Comparison of ENCODE assay signal across 9 mouse cellular contexts in the genomic region with DNA sequence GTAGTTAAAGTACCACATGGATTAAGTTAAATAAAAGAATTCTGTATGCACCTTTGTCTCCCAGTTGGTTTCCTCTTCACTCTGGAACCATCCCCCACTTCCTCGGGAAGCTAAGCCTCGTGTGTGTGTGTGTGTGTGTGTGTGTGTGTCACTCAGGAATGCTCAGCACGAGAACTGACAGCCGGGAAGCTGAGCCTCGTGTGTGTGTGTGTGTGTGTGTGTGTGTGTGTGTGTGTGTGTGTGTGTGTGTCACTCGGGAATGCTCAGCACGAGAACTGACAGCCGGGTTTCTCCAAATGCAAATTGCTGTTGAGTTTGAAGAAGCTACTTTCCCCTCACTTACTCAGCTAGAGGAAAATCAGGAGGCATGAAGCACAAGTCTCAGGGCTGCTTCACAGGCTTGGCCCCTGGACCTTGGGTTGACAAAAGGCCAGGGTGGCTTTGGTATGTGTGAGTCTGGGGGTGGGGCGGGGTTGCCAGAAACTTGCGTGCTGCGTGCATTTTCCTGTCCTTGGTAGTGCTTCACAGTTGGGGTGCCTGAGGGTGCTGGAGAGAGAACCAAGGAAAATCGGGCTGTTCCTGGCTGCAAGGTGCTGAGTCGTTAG. TPM values are rescaled to one million over a fixed set of nuclear protein-coding genes. Genes with fewer than 3 reads are reported as not detected.
DNase-seq lines count a peak whose midpoint lies in the region; ATAC-seq and TF ChIP-seq lines count a peak whose summit lies in the region.
"Had no signal": no experiment of that assay in that cellular context is flagged by ENCODE, and none has a peak within 500 bp of the region (broad histone marks: within the 10 kb centered on the region; RNA-seq: fewer than 3 reads in every experiment).

No protein-coding gene starts in this region.

- peak; percentile 57 for ATAC-seq in forebrain, embryonic 14.5 days
- ATAC-seq in midbrain, embryonic 11.5 days (ENCODE audit: low FRiP score) = peak; percentile 58; the same call in 1 of the 2 replicates

- no peak overlapping the region for H3K9ac ChIP-seq in forebrain, embryonic 14.5 days (ENCODE audit: low read length)
- H3K9ac ChIP-seq in midbrain, embryonic 11.5 days (ENCODE audit: low read length) = no peak overlapping the region

- peaks cover 6% of the 10 kb centered on the region for H3K4me1 ChIP-seq in forebrain, embryonic 14.5 days (ENCODE audit: control insufficient read depth, insufficient read depth, low read length)
- 0 out of 2 replicates have a peak, but pooled peaks cover 3% of the 10 kb centered on the region for H3K4me1 ChIP-seq in kidney, adult 2 months (ENCODE audit: control insufficient read depth, insufficient read depth, low read length)
- H3K4me1 ChIP-seq in midbrain, embryonic 11.5 days (ENCODE audit: control insufficient read depth, insufficient read depth, low read length) = peaks cover 2% of the 10 kb centered on the region; the same call in 1 of the 2 replicates

- H3K4me3 ChIP-seq in forebrain, embryonic 14.5 days (ENCODE audit: low read depth, low read length) = no peak overlapping the region
- H3K4me3 ChIP-seq in kidney, adult 2 months (ENCODE audit: insufficient read depth, low read depth, low read length) = no peak overlapping the region
- H3K4me3 ChIP-seq in midbrain, embryonic 11.5 days (ENCODE audit: low read depth, low read length) = no peak overlapping the region

- H3K27me3 ChIP-seq in forebrain, embryonic 14.5 days (replicated peaks; ENCODE audit: control insufficient read depth, insufficient read depth, low read length) = no peaks in the 10 kb centered on the region
- H3K27me3 ChIP-seq in kidney, adult 2 months (replicated peaks; ENCODE audit: control insufficient read depth, insufficient read depth, low read length) = no peaks in the 10 kb centered on the region
- no peaks in the 10 kb centered on the region for H3K27me3 ChIP-seq in midbrain, embryonic 11.5 days (ENCODE audit: control insufficient read depth, insufficient read depth, low read length)

- peak; percentile 95 for DNase-seq in heart, adult 11 months
- no peak for DNase-seq in heart, postnatal 25 days (ENCODE audit: low spot score)
- DNase-seq in forebrain, embryonic 14.5 days (ENCODE audit: low spot score) = peak; percentile 76
- DNase-seq in kidney, adult 2 months = peak; percentile 74
- peak; percentile 87 for DNase-seq in midbrain, embryonic 11.5 days (ENCODE audit: low spot score, missing footprints)
- no peak for DNase-seq in spleen, postnatal 14 days (ENCODE audit: low spot score in 2 of 2)
- DNase-seq in B cell, adult 2 months = no peak
- no peak for DNase-seq in left cerebral cortex, adult 9 months (ENCODE audit: low spot score in 2 of 2)

- no peak for TF ChIP-seq CTCF in kidney, adult 2 months (conservative IDR thresholded peaks at IDR 0.05; ENCODE audit: insufficient read depth, insufficient read length, low read depth, low read length)

- H3K4me2 ChIP-seq in forebrain, embryonic 14.5 days (ENCODE audit: low read length) = no peak overlapping the region
- no peak overlapping the region for H3K4me2 ChIP-seq in midbrain, embryonic 11.5 days

- WGBS in forebrain, embryonic 14.5 days = 23% methylated on average over 13 of the region's 13 CpGs
- 31% methylated on average over 13 of the region's 13 CpGs for WGBS in kidney, adult 2 months
- 26% methylated on average over 13 of the region's 13 CpGs for WGBS in midbrain, embryonic 11.5 days

- H3K9me3 ChIP-seq in forebrain, embryonic 14.5 days (replicated peaks; ENCODE audit: control insufficient read depth, low read length) = no peaks in the 10 kb centered on the region
- no peaks in the 10 kb centered on the region for H3K9me3 ChIP-seq in midbrain, embryonic 11.5 days (ENCODE audit: control insufficient read depth, low read length)

- TF ChIP-seq POLR2A in kidney, adult 2 months (IDR thresholded peaks at IDR 0.05; ENCODE audit: low read depth, low read length) = no peak

- intact Hi-C loops in heart, postnatal 25 days (cut with DNase I) = no loop called here

- H3K36me3 ChIP-seq in forebrain, embryonic 14.5 days (ENCODE audit: control insufficient read depth, insufficient read depth, low read length) = peaks cover 15% of the 10 kb centered on the region
- no peaks in the 10 kb centered on the region for H3K36me3 ChIP-seq in kidney, adult 2 months (ENCODE audit: control insufficient read depth, insufficient read depth, low read length)
- peaks cover 5% of the 10 kb centered on the region; the same call in 1 of the 2 replicates for H3K36me3 ChIP-seq in midbrain, embryonic 11.5 days (ENCODE audit: control insufficient read depth, insufficient read depth, low read length)

- no peak overlapping the region for H3K27ac ChIP-seq in forebrain, embryonic 14.5 days (ENCODE audit: low read depth, low read length)
- H3K27ac ChIP-seq in kidney, adult 2 months (ENCODE audit: insufficient read depth, low read depth, low read length) = no peak overlapping the region
- H3K27ac ChIP-seq in midbrain, embryonic 11.5 days (ENCODE audit: low read depth, low read length) = no peak overlapping the region

RNA-seq across cellular contexts. Expression of a gene that starts 30.3 kb away (rescaled TPM):
- total RNA-seq in heart, postnatal 25 days (2021) = not detected
- not detected in 2 replicates for polyA plus RNA-seq in forebrain, embryonic 14.5 days (2014; fragmentation: Nextera tagmentation; extraction: Ambion mirVana)
- 0.16 and 1.1 TPM in 2 replicates for polyA plus RNA-seq in kidney, adult 2 months (2012; rRNA removed)
- polyA plus RNA-seq in midbrain, embryonic 11.5 days (2014; fragmentation: Nextera tagmentation; extraction: Ambion mirVana) = not detected in 2 replicates
- polyA plus RNA-seq: gonadal fat pad, adult 2 months had no signal

RNA-seq across cellular contexts. Expression of a gene that starts 39.9 kb away (rescaled TPM):
- under 1 TPM; 0.11 to 0.16 TPM for total RNA-seq in heart, postnatal 25 days (2021)
- polyA plus RNA-seq in forebrain, embryonic 14.5 days (2014; fragmentation: Nextera tagmentation; extraction: Ambion mirVana) = 0.10 and 0.11 TPM in 2 replicates
- 7.9 and 11.3 TPM in 2 replicates for polyA plus RNA-seq in kidney, adult 2 months (2012; rRNA removed)
- 0.18 TPM in 1 of 2 replicates, not detected in the other for polyA plus RNA-seq in midbrain, embryonic 11.5 days (2014; fragmentation: Nextera tagmentation; extraction: Ambion mirVana)

Comparison
In these comparisons a context has a peak if more than half of its experiments do, and no peak if none do; other contexts are left out.
1. DNase-seq: peak in heart, adult 11 months (single experiment), forebrain, embryonic 14.5 days (single experiment), kidney, adult 2 months (single experiment) and midbrain, embryonic 11.5 days (single experiment); none in heart, postnatal 25 days (single experiment), spleen, postnatal 14 days (0 of 2), B cell, adult 2 months (0 of 2) and left cerebral cortex, adult 9 months (0 of 2).